Mouse (Mus musculus) spleen, adult 2 months (tissue): ENCODE results near the gene Rasgef1c. TPM values are rescaled to one million over a fixed set of nuclear protein-coding genes. Genes with fewer than 3 reads are reported as not detected.

Source experiments
- DNase-seq, 2 experiments: peaks; one replicate each; pipeline versions ENCODE4 v3.0.0 to v3.0.0-alpha.2; 2012 to 2021; ENCODE audit warnings: low spot score in 2 of 2, low read depth in 1 of 2
- H3K27ac ChIP-seq: fragments of 200-500 bp; 2 replicates; pipeline ENCODE4 v1.5.1; 2012; ENCODE audit warnings: low read length, inconsistent platforms; ENCODE audit not compliant: insufficient read depth
- H3K27me3 ChIP-seq: fragments of 200-500 bp; 2 replicates; pipeline ENCODE4 v1.6.1; 2012; ENCODE audit warnings: mild to moderate bottlenecking, moderate library complexity, low read length, inconsistent platforms; ENCODE audit not compliant: control insufficient read depth, insufficient read depth
- H3K36me3 ChIP-seq: fragments of 200-500 bp; 2 replicates; pipeline ENCODE4 v1.6.1; 2012; ENCODE audit warnings: mild to moderate bottlenecking, low read length, inconsistent platforms; ENCODE audit not compliant: control insufficient read depth, insufficient read depth
- H3K4me1 ChIP-seq: fragments of 200-500 bp; 2 replicates; pipeline ENCODE4 v1.6.1; 2011; ENCODE audit warnings: inconsistent platforms; ENCODE audit not compliant: control insufficient read depth, insufficient read depth, insufficient read length
- H3K4me3 ChIP-seq: fragments of 200-500 bp; 2 replicates; pipeline ENCODE4 v1.5.1; 2011; ENCODE audit warnings: mild to moderate bottlenecking, inconsistent platforms; ENCODE audit not compliant: insufficient read depth, insufficient read length; ENCODE audit errors: extremely low read depth
- CTCF ChIP-seq: fragments of 200-500 bp; IDR thresholded peaks from 2 replicates; pipeline ENCODE4 v1.5.1; 2011; ENCODE audit warnings: mild to moderate bottlenecking, inconsistent platforms; ENCODE audit not compliant: insufficient read depth, insufficient read length, insufficient replicate concordance; ENCODE audit errors: extremely low read depth
- POLR2A ChIP-seq: fragments of 200-500 bp; IDR thresholded peaks from 2 replicates; pipeline ENCODE4 v1.6.1; 2011; ENCODE audit warnings: low read depth, low read length, inconsistent platforms
- WGBS: fragments of 180-500 bp; shearing (Covaris S2); methylation state at CpG from one replicate; pipeline ENCODE4 v1.1.7; 2018; 5-methylcytosine and 5-hydroxymethylcytosine counted together
- polyA plus RNA-seq: library from polyadenylated mRNA; depleted of rRNA; stranded (reverse); fragments of >200 nt; gene quantifications from 2 replicates; pipeline ENCODE4 v1.2.3, GENCODE M21; 2012

Gene Rasgef1c
- polyA plus RNA-seq, 1 experiment, result 0.25 TPM

DNA sequence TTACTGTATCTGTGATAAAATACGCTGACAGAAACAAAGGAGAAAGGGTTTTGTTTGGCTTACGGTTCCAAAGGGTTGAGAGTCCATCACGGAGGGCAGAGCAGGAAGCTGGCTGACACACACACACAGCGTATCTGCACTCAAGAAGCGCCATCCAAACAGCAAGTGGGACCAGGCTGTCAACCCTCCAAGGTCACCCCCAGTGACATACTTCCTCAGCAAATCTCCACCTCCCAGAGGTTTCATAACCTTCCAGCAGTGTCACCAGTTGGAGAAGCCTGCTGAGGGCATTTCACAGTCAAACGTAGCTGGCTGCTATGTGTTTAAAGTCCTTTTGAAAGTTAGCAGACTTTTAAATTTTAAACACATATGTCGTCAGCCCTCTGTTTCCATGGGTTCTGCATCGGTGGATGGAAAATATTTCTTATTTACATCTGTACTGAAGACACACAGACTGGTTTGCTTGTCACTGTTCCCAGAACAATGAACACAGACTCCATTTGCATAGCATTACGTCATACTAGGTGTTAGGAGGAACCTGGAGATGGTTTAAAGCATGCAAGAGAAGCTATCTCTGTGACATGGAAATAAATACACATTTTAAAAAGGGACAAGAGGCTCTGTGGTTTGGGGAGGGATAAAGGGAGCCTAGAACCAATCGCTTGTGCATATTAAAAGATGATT is 72.2 kb downstream of the Rasgef1c start:
- no peaks in the 10 kb centered on the region for H3K36me3 ChIP-seq
- no peak overlapping the region for H3K27ac ChIP-seq
- no peaks in the 10 kb centered on the region for H3K27me3 ChIP-seq
- 90% methylated on average over 10 of the region's 10 CpGs for WGBS
- no peak overlapping the region for H3K4me3 ChIP-seq
- no peak for DNase-seq
- peaks cover 7% of the 10 kb centered on the region for H3K4me1 ChIP-seq
- TF ChIP-seq POLR2A, result no peak
- no peak for TF ChIP-seq CTCF

DNA sequence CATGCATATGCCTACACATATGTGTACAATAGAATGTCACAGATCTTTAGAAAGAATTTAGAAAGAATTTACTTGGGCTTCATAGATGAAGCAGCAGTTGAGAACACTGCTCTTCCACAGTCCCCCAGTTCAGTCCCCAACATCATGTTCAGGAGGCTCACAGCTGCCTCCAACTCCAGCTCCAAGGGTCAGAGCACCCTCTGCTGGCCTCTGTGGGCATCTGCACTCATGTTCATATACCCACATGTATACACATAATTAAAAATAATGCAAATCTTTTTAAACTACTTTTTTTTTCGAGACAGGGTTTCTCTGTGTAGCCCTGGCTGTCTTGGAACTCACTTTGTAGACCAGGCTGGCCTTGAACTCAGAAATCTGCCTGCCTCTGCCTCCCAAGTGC is 73.0 kb downstream of the Rasgef1c start:
- no peaks in the 10 kb centered on the region for H3K27me3 ChIP-seq
- DNase-seq, result no peak
- H3K4me1 ChIP-seq, result peaks cover 10% of the 10 kb centered on the region
- H3K4me3 ChIP-seq, result no peak overlapping the region
- H3K36me3 ChIP-seq, result no peaks in the 10 kb centered on the region
- TF ChIP-seq POLR2A (no peak), CTCF (no peak)
- H3K27ac ChIP-seq, result no peak overlapping the region
- 79% methylated on average over 1 of the region's 1 CpGs for WGBS

DNA sequence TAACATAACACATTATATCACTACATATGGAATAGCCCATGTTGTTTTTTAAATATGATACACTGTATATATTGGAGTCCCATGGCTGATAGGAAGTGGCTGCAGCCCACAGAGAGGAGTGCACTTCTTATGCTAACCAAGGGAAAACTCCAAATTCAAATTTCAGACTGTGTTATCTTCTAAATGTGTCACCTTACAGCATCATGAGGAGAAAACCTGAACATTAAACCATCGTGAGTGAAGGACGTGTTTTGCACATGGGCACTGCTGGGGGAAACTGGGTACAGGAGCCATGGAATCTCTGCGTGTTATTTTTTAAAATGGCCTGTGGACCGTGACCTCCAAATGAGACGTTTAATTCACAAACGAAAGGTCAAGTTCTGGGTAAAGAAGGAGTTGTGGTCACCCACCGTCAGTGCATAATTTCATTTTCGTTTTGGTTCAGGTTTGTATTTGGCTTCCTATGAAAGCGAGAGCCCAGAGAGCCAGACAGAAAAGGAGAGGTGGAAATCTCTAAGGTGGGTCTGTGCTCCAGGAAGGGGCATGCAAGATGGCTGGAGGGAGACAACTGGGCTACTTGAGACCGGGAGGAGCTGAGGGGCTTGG is 76.4 kb downstream of the Rasgef1c start:
- TF ChIP-seq POLR2A, result no peak
- TF ChIP-seq CTCF, result no peak
- Histone ChIP-seq H3K36me3 (no peaks in the 10 kb centered on the region), H3K27me3 (no peaks in the 10 kb centered on the region), H3K27ac (peak overlapping the region; percentile 26; the same call in 1 of the 2 replicates), H3K4me3 (no peak overlapping the region), H3K4me1 (peaks cover 17% of the 10 kb centered on the region)
- DNase-seq, result no peak
- WGBS, result 42% methylated on average over 10 of the region's 10 CpGs

DNA sequence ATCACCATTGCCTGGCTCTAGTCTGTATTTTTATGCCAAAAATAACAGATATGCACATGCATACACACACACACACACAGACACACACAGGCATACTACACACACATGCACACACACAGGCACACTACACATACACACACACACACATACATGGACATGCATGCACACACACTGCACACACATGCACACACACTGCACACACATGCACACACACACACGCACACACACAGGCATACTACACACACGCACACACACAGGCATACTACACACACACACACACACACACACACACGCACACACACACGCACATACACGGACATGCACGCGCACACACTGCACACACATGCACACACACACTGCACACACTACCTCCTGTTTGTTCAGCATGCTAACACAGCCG is 77.3 kb downstream of the Rasgef1c start:
- Histone ChIP-seq H3K36me3 (no peaks in the 10 kb centered on the region), H3K27me3 (no peaks in the 10 kb centered on the region), H3K4me3 (no peak overlapping the region), H3K4me1 (peaks cover 24% of the 10 kb centered on the region), H3K27ac (no peak overlapping the region)
- WGBS, result 93% methylated on average over 8 of the region's 8 CpGs
- no peak for DNase-seq
- TF ChIP-seq POLR2A (no peak), CTCF (no peak)

GRCm38 (mm10) chr11:49980681-49981235 is 79.1 kb downstream of the Rasgef1c start:
- Histone ChIP-seq H3K4me1 (peaks cover 27% of the 10 kb centered on the region), H3K4me3 (no peak overlapping the region), H3K36me3 (no peaks in the 10 kb centered on the region), H3K27ac (no peak overlapping the region), H3K27me3 (no peaks in the 10 kb centered on the region)
- no peak for DNase-seq
- TF ChIP-seq POLR2A, result no peak
- no peak for TF ChIP-seq CTCF
- 74% methylated on average over 6 of the region's 6 CpGs for WGBS

- no peaks in the 10 kb centered on the region for H3K27me3 ChIP-seq
- H3K4me3 ChIP-seq, result no peak overlapping the region
- H3K27ac ChIP-seq, result no peak overlapping the region
- no peaks in the 10 kb centered on the region for H3K36me3 ChIP-seq
- no peak for TF ChIP-seq POLR2A
- no peak for DNase-seq
- peaks cover 27% of the 10 kb centered on the region for H3K4me1 ChIP-seq
- 58% methylated on average over 7 of the region's 7 CpGs for WGBS
Observed at GRCm38 (mm10) chr11:49981321-49981963, 79.8 kb downstream of the Rasgef1c start.

DNA sequence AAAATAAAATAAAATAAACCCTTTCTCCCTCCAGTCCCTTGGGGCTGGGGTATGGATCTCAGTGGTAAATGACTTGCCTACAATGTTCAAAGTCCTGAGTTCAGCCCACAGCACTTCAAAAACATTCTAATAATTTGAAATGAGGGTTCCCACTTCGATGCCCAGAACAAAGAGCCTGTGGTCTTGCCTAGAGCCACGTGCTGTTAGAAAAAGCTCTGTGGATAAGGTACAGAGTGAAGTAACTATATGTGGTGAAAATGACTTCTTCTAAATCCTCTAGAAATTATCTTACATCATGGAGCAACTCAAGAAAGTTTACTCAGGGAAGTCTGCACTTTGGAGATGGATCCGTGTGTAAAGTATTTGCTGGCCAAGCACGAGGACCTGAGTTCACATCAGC is 80.5 kb downstream of the Rasgef1c start:
- Histone ChIP-seq H3K4me1 (peaks cover 27% of the 10 kb centered on the region), H3K27me3 (no peaks in the 10 kb centered on the region), H3K27ac (0 out of 2 replicates have a peak overlapping the region, but pooled peaks have one; percentile 9), H3K36me3 (no peaks in the 10 kb centered on the region), H3K4me3 (no peak overlapping the region)
- 66% methylated on average over 4 of the region's 4 CpGs for WGBS
- no peak for DNase-seq
- TF ChIP-seq POLR2A, result no peak
- TF ChIP-seq CTCF, result no peak
